Mouse (Mus musculus) heart, adult 2 months (tissue): Measurements from ENCODE around the gene Neurog1. TPM values are rescaled to one million over a fixed set of nuclear protein-coding genes. Genes with fewer than 3 reads are reported as not detected.

ENCODE experiments used
- DNase-seq, 2 experiments: peaks; one replicate each; pipeline ENCODE4 v3.0.0; 2021
- H3K27ac ChIP-seq: fragments of 200-600 bp; 2 replicates; pipeline ENCODE4 v1.8.1; 2022
- H3K27me3 ChIP-seq: fragments of 200-500 bp; 2 replicates; pipeline ENCODE4 v1.6.1; 2012; ENCODE audit warnings: mild to moderate bottlenecking, low read length, inconsistent platforms, mixed read lengths; ENCODE audit not compliant: control insufficient read depth, insufficient read depth
- H3K36me3 ChIP-seq: fragments of 200-500 bp; 2 replicates; pipeline ENCODE4 v1.6.1; 2012; ENCODE audit warnings: low read length, inconsistent platforms; ENCODE audit not compliant: control insufficient read depth, insufficient read depth
- H3K4me1 ChIP-seq: fragments of 200-500 bp; 2 replicates; pipeline ENCODE4 v1.6.1; 2011; ENCODE audit warnings: low read length; ENCODE audit not compliant: control insufficient read depth, insufficient read depth
- H3K4me3 ChIP-seq: fragments of 200-600 bp; 2 replicates; pipeline ENCODE4 v1.8.1; 2022
- H3K79me2 ChIP-seq: fragments of 200-500 bp; replicated peaks from 2 replicates; pipeline ENCODE4 v1.6.1; 2012; ENCODE audit warnings: mild to moderate bottlenecking, inconsistent platforms, low read length, moderate library complexity, mixed read lengths; ENCODE audit not compliant: control insufficient read depth, insufficient read depth
- H3K9ac ChIP-seq: fragments of 200-500 bp; 2 replicates; pipeline ENCODE4 v1.6.1; 2012; ENCODE audit warnings: low read depth, mild to moderate bottlenecking, control low read depth, inconsistent platforms, low read length, mixed read lengths
- CTCF ChIP-seq: fragments of 200-600 bp; IDR thresholded peaks from 2 replicates; pipeline ENCODE4 v1.8.1; 2022; ENCODE audit warnings: antibody characterized with exemption, mild to moderate bottlenecking, moderate library complexity
- EP300 ChIP-seq: fragments of 200-500 bp; IDR thresholded peaks from 2 replicates; pipeline ENCODE4 v1.6.1; 2011; ENCODE audit warnings: low read depth, low read length, control low read depth; ENCODE audit not compliant: insufficient read depth
- POLR2A ChIP-seq: fragments of 200-500 bp; IDR thresholded peaks from 2 replicates; pipeline ENCODE4 v1.6.1; 2011; ENCODE audit warnings: mild to moderate bottlenecking, low read depth, low read length, control low read depth; ENCODE audit not compliant: insufficient read depth
- WGBS: fragments of 180-500 bp; shearing (Covaris S2); methylation state at CpG from one replicate; pipeline ENCODE4 v1.1.7; 2018; 5-methylcytosine and 5-hydroxymethylcytosine counted together
- intact Hi-C: fragments of 180-260 bp; cut with DNase I; formaldehyde crosslinking; loops from one replicate; pipeline ENCODE4 v1.15.1; 2025
- long read RNA-seq: library from polyadenylated mRNA; stranded (forward); transcript quantifications from one replicate; pipeline ENCODE4 v2.0.0, GENCODE M21; 2021
- polyA plus RNA-seq: library from polyadenylated mRNA; depleted of rRNA; stranded (reverse); fragments of >200 nt; gene quantifications from 2 replicates; pipeline ENCODE4 v1.2.3, GENCODE M21; 2012; rRNA removed
- total RNA-seq, 2 experiments: library from RNA; stranded (reverse); gene quantifications; 2 replicates each; pipeline ENCODE4 v1.2.3; 2021

The Neurog1 gene
- total RNA-seq (not detected), polyA plus RNA-seq (not detected in 2 replicates)
- long read RNA-seq: 0 reads

DNA sequence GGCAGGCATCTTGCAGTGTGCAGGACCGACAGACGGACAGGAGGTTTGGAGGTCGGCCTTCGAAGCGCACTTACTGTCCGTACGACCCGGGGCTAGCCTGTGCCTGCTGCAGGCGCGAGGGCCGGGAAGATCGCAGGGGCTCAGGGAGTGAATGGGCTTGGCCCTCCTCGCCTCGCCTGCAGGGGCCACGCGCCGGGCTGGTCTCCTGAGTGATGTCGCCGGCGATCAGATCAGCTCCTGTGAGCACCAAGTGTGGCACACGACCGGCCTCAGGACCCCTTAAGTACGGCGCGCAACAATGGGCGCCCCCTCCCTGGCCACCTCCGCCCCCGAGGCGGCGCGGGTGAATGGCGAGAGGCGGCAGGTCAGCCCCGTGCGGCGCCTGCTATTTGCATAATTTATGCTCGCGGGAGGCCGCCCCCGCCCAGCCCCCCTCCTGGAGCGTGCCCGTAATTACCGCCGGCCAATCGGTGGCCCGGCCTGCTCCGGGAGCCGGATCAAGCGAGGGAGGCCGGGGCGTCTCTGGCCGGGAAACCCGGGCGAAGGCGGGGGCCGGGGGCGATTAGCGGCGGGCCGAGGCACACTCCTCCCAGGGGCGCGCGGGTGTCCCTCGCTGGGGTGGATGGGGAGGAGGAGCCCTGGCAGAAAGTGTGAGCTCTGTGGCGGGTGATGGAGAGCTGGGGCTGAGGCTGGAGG is at the start of gene Neurog1:
Neurog1 (minus strand) TSS at position 240 of the 696 bp plus-strand sequence.
- no peak for TF ChIP-seq CTCF
- no peak for TF ChIP-seq POLR2A
- TF ChIP-seq EP300: no peak
- no peak for DNase-seq
- no peaks in the 10 kb centered on the region for H3K4me1 ChIP-seq
- no peaks in the 10 kb centered on the region for H3K36me3 ChIP-seq
- intact Hi-C loops: loop anchor here (10.0 kb wide), 1 partner anchor 417 kb away; the partner anchor contains the start of gene Pitx1
- no peak within 1 kb of the TSS for H3K9ac ChIP-seq
- 1% methylated on average over 65 of the region's 65 CpGs for WGBS
- H3K4me3 ChIP-seq: no peak within 1 kb of the TSS
- peaks cover 33% of the 10 kb centered on the region for H3K27me3 ChIP-seq
- no peak within 1 kb of the TSS for H3K27ac ChIP-seq
- H3K79me2 ChIP-seq: no peaks in the 10 kb centered on the region

DNA sequence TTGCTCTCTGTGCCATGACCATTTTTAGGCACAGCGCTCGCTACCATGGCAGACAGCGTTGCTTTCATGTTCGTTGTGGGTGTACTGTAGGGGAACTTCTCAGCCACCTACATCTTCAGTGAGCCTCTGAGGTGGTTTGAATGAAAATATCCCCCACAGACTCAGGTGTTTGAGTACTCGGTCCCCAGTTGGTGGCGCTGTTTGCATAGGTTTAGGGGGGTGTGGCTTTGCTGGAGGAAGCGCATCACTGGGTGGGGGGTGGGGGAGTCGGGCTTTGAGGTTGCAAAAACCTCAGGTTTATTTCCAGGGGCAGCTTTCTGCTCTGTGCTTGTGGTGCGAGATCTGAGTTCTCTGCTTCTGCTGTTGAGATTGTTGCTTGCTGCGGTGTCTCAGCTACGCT is 47.4 kb upstream of the Neurog1 start:
- peaks cover 10% of the 10 kb centered on the region for H3K27me3 ChIP-seq
- 89% methylated on average over 11 of the region's 11 CpGs for WGBS

DNA sequence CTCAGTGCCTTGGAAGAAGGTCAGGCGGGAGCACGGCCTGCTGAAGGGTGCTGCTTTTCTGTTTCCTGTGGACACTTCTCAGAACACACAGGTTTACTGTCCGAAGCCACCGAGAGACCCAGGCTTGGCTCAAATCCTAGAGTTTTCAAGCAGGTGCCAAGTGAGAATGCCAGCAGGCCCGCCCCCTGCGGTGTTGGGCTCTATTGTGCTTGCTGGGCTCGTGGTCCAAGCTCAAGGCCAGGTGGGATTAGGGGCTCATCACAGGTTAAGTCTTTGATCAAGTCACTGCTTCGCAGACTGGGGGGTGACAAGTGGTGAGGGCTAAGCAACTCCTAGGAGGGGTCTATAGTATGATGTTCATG is 44.7 kb upstream of the Neurog1 start:
- no peaks in the 10 kb centered on the region; the same call in 1 of the 2 replicates for H3K4me1 ChIP-seq
- H3K4me3 ChIP-seq: no peak overlapping the region
- H3K79me2 ChIP-seq: no peaks in the 10 kb centered on the region
- intact Hi-C loops: no loop called here
- H3K36me3 ChIP-seq: no peaks in the 10 kb centered on the region
- no peak for DNase-seq
- TF ChIP-seq CTCF (no peak), POLR2A (no peak), EP300 (no peak)
- WGBS: 14% methylated on average over 8 of the region's 8 CpGs
- H3K9ac ChIP-seq: no peak overlapping the region
- H3K27me3 ChIP-seq: peaks cover 10% of the 10 kb centered on the region
- no peak overlapping the region for H3K27ac ChIP-seq

More for the DNA sequence above, 47.4 kb upstream of the Neurog1 start:
- Histone ChIP-seq H3K27ac (no peak overlapping the region), H3K4me3 (no peak overlapping the region), H3K9ac (no peak overlapping the region), H3K4me1 (no peaks in the 10 kb centered on the region; the same call in 1 of the 2 replicates), H3K36me3 (no peaks in the 10 kb centered on the region), H3K79me2 (no peaks in the 10 kb centered on the region)
- no peak for DNase-seq
- TF ChIP-seq CTCF: no peak
- no peak for TF ChIP-seq EP300
- no peak for TF ChIP-seq POLR2A
- intact Hi-C loops: no loop called here

GRCm38 (mm10) chr13:56295943-56296658 is 44.1 kb upstream of the Neurog1 start, which contains the start of gene Cxcl14:
Gene Cxcl14 (minus strand): TSS chr13:56296551.
- peak; percentile 23 to 32 for DNase-seq
- no peaks in the 10 kb centered on the region for H3K79me2 ChIP-seq
- H3K4me3 ChIP-seq: no peak within 1 kb of the TSS
- H3K4me1 ChIP-seq: no peaks in the 10 kb centered on the region; the same call in 1 of the 2 replicates
- H3K36me3 ChIP-seq: no peaks in the 10 kb centered on the region
- intact Hi-C loops: no loop called here
- TF ChIP-seq EP300 (no peak), CTCF (no peak), POLR2A (no peak)
- H3K27ac ChIP-seq: no peak within 1 kb of the TSS
- H3K27me3 ChIP-seq: peaks cover 10% of the 10 kb centered on the region
- H3K9ac ChIP-seq: 0 out of 2 replicates have a peak within 1 kb of the TSS, but pooled peaks have one; percentile 16
- 2% methylated on average over 76 of the region's 76 CpGs for WGBS

- H3K27me3 ChIP-seq: peaks cover 10% of the 10 kb centered on the region
- no peaks in the 10 kb centered on the region for H3K36me3 ChIP-seq
- no peak overlapping the region for H3K4me3 ChIP-seq
- no peak for DNase-seq
- no peaks in the 10 kb centered on the region; the same call in 1 of the 2 replicates for H3K4me1 ChIP-seq
- intact Hi-C loops: no loop called here
- no peak overlapping the region for H3K9ac ChIP-seq
- no peaks in the 10 kb centered on the region for H3K79me2 ChIP-seq
- no peak overlapping the region for H3K27ac ChIP-seq
- WGBS: 8% methylated on average over 13 of the region's 13 CpGs
- no peak for TF ChIP-seq EP300
- TF ChIP-seq CTCF: no peak
- TF ChIP-seq POLR2A: no peak
Observed at GRCm38 (mm10) chr13:56295586-56295942, 43.6 kb upstream of the Neurog1 start.

DNA sequence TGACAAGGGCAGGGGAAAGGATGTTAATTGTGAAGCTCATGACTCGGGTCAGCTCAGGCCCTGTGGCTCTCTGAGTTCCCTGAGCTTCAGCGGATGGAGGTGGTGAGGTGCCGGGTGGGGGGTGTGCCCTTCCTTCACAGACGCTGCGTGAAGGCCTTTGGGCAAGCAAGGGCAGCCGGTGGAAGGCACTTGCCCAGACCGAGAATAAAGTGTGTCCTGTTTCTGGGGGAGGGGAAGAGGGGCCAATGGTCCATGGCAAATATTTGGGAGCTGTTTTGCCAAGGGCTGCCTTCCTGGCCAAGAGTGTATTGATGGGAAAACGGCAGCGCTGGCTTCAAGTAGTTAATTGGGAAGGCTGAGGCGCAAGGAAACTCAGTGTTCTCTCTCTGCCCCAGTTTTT is 42.9 kb upstream of the Neurog1 start:
- H3K79me2 ChIP-seq: no peaks in the 10 kb centered on the region
- TF ChIP-seq CTCF (no peak), POLR2A (no peak), EP300 (no peak)
- intact Hi-C loops: no loop called here
- no peak overlapping the region for H3K9ac ChIP-seq
- DNase-seq: no peak
- H3K4me1 ChIP-seq: no peaks in the 10 kb centered on the region; the same call in 1 of the 2 replicates
- no peak overlapping the region for H3K4me3 ChIP-seq
- no peaks in the 10 kb centered on the region for H3K36me3 ChIP-seq
- WGBS: 13% methylated on average over 10 of the region's 10 CpGs
- H3K27ac ChIP-seq: no peak overlapping the region
- H3K27me3 ChIP-seq: peaks cover 10% of the 10 kb centered on the region
